Mouse (Mus musculus) limb, embryonic 11.5 days (tissue): Measurements from ENCODE around the gene Gm13693. TPM values are rescaled to one million over a fixed set of nuclear protein-coding genes. Genes with fewer than 3 reads are reported as not detected.

Source experiments
- polyA plus RNA-seq: library from polyadenylated mRNA; unstranded; fragments of >200 nt; fragmentation: Nextera tagmentation; extraction: Ambion mirVana; gene quantifications from 2 replicates; pipeline ENCODE4 v1.2.1, GENCODE M21; 2014

Gm13693 gene
- polyA plus RNA-seq, 1 experiment from 2014 or later = not detected

Other genes starting within 250 kb of the Gm13693 start
- gene Itgav, start 237.1 kb upstream of the Gm13693 start, polyA plus RNA-seq = 66.3 and 78.2 TPM in 2 replicates
- 20.1 and 20.4 TPM in 2 replicates for gene Fam171b, start 148.9 kb upstream of the Gm13693 start, polyA plus RNA-seq
- not detected in 2 replicates for gene Zswim2, start 20.3 kb upstream of the Gm13693 start, polyA plus RNA-seq
- not detected in 2 replicates for gene Gm13698, start 5.8 kb upstream of the Gm13693 start, polyA plus RNA-seq
- gene Gm13695, start 5.8 kb downstream of the Gm13693 start, polyA plus RNA-seq = not detected in 2 replicates
- gene Gm13696, start 11.6 kb downstream of the Gm13693 start, polyA plus RNA-seq = not detected in 2 replicates
- gene Gm13694, start 17.4 kb downstream of the Gm13693 start, polyA plus RNA-seq = not detected in 2 replicates
- gene Gm13697, start 23.2 kb downstream of the Gm13693 start, polyA plus RNA-seq = not detected in 2 replicates
- not detected in 2 replicates for gene Gm13691, start 29.1 kb downstream of the Gm13693 start, polyA plus RNA-seq